In genomic region chr10:93105358-93105757, GRCm38 (mm10) we compare ENCODE assay signal across 25 mouse cellular contexts. TPM values are rescaled to one million over a fixed set of nuclear protein-coding genes. Genes with fewer than 3 reads are reported as not detected.
A peak's percentile ranks its signal among the peaks of the same experiment; 100 is the strongest.
DNase-seq lines count a peak whose midpoint lies in the region; ATAC-seq lines count a peak whose summit lies in the region.
"Had no signal": no experiment of that assay in that cellular context is flagged by ENCODE, and none has a peak within 500 bp of the region (broad histone marks: within the 10 kb centered on the region; RNA-seq: fewer than 3 reads in every experiment).

No protein-coding gene starts in this region.

- intact Hi-C loops in heart, postnatal 14 days (cut with DNase I), result no loop called here

- no peaks in the 10 kb centered on the region for H3K9me3 ChIP-seq in midbrain, embryonic 11.5 days (ENCODE audit: control insufficient read depth, low read length)
- H3K9me3 ChIP-seq in midbrain, embryonic 10.5 days (replicated peaks), result no peaks in the 10 kb centered on the region
- H3K9me3 ChIP-seq: embryonic facial prominence, embryonic 13.5 days; embryonic facial prominence, embryonic 15.5 days; forebrain, embryonic 10.5 days; forebrain, embryonic 12.5 days had no signal

- no peaks in the 10 kb centered on the region for H3K36me3 ChIP-seq in midbrain, embryonic 11.5 days (ENCODE audit: control insufficient read depth, insufficient read depth, low read length)
- no peaks in the 10 kb centered on the region for H3K36me3 ChIP-seq in midbrain, embryonic 10.5 days
- H3K36me3 ChIP-seq: embryonic facial prominence, embryonic 13.5 days; embryonic facial prominence, embryonic 15.5 days; forebrain, embryonic 10.5 days; forebrain, embryonic 12.5 days had no signal

- H3K27me3 ChIP-seq in midbrain, embryonic 11.5 days (ENCODE audit: control insufficient read depth, insufficient read depth, low read length), result no peaks in the 10 kb centered on the region
- H3K27me3 ChIP-seq in midbrain, embryonic 10.5 days (ENCODE audit: low read depth, poor library complexity, severe bottlenecking), result no peaks in the 10 kb centered on the region
- H3K27me3 ChIP-seq: embryonic facial prominence, embryonic 13.5 days; embryonic facial prominence, embryonic 15.5 days; forebrain, embryonic 12.5 days had no signal

- DNase-seq in heart, adult 11 months, result peak; percentile 30
- no peak for DNase-seq in heart, postnatal 14 days
- peak; percentile 59 for DNase-seq in midbrain, embryonic 11.5 days (ENCODE audit: low spot score, missing footprints)
- DNase-seq in midbrain, embryonic 10.5 days (ENCODE audit: low spot score), result no peak
- DNase-seq in spleen, adult 12 weeks (ENCODE audit: low spot score), result no peak
- DNase-seq: adrenal gland, adult 8-10 months; adrenal gland, postnatal 14 days; adrenal gland, postnatal 36 days; B cell, adult 2 months; cerebellum, adult 11-12 months; cerebellum, adult 2 months; cerebellum, adult 9-10 months; cerebellum, postnatal 14 days; cerebellum, postnatal 36 days; embryo, embryonic 11 days had no signal

- no peak for ATAC-seq in midbrain, embryonic 11.5 days (ENCODE audit: low FRiP score)
- ATAC-seq: activated CD4-positive, CD25-positive, alpha-beta regulatory T cell, adult 4 months; CD4-positive, CD25-positive, alpha-beta regulatory T cell, adult 4 months; forebrain, embryonic 14.5 days; forebrain, embryonic 16.5 days had no signal

- H3K4me1 ChIP-seq in midbrain, embryonic 11.5 days (ENCODE audit: control insufficient read depth, insufficient read depth, low read length), result no peaks in the 10 kb centered on the region
- H3K4me1 ChIP-seq in midbrain, embryonic 10.5 days, result no peaks in the 10 kb centered on the region
- H3K4me1 ChIP-seq: forebrain, embryonic 10.5 days; forebrain, embryonic 12.5 days had no signal

- WGBS in midbrain, embryonic 11.5 days, result 80% methylated on average over 7 of the region's 7 CpGs
- 83% methylated on average over 7 of the region's 7 CpGs for WGBS in midbrain, embryonic 10.5 days

- H3K4me3 ChIP-seq in midbrain, embryonic 11.5 days (ENCODE audit: low read depth, low read length), result no peak overlapping the region
- no peak overlapping the region for H3K4me3 ChIP-seq in midbrain, embryonic 10.5 days
- H3K4me3 ChIP-seq: embryonic facial prominence, embryonic 13.5 days; embryonic facial prominence, embryonic 15.5 days; erythroblast, embryonic 14.5 days; forebrain, embryonic 10.5 days; forebrain, embryonic 12.5 days had no signal

- H3K4me2 ChIP-seq in midbrain, embryonic 11.5 days, result no peak overlapping the region
- H3K4me2 ChIP-seq: embryonic facial prominence, embryonic 13.5 days; embryonic facial prominence, embryonic 15.5 days; forebrain, embryonic 12.5 days had no signal

- no peak overlapping the region for H3K9ac ChIP-seq in midbrain, embryonic 11.5 days (ENCODE audit: low read length)
- H3K9ac ChIP-seq: embryonic facial prominence, embryonic 13.5 days; embryonic facial prominence, embryonic 15.5 days; forebrain, embryonic 12.5 days had no signal

- H3K27ac ChIP-seq in midbrain, embryonic 11.5 days (ENCODE audit: low read depth, low read length), result no peak overlapping the region
- H3K27ac ChIP-seq in midbrain, embryonic 10.5 days (replicated peaks), result no peak overlapping the region
- H3K27ac ChIP-seq: embryonic facial prominence, embryonic 13.5 days; embryonic facial prominence, embryonic 15.5 days; forebrain, embryonic 10.5 days; forebrain, embryonic 12.5 days had no signal

RNA-seq across cellular contexts. Expression of gene Cfap54, which starts 23.9 kb away (rescaled TPM):
- 1 to 10 TPM in 1 of 2 experiments, under 1 TPM in 1; 1.00 to 1.8 TPM for total RNA-seq in heart, postnatal 14 days (2021)
- 0.80 and 0.89 TPM in 2 replicates for polyA plus RNA-seq in midbrain, embryonic 11.5 days (2014; fragmentation: Nextera tagmentation; extraction: Ambion mirVana)
- 1.2 and 1.5 TPM in 2 replicates for polyA plus RNA-seq in midbrain, embryonic 10.5 days (2016; fragmentation: Nextera tagmentation; extraction: Ambion mirVana)
- polyA plus RNA-seq: embryonic facial prominence, embryonic 11.5 days had no signal

RNA-seq across cellular contexts. Expression of gene Cdk17, which starts 55.3 kb away (rescaled TPM):
- 10 to 100 TPM; 28.0 to 28.3 TPM for total RNA-seq in heart, postnatal 14 days (2021)
- 36.8 and 40.3 TPM in 2 replicates for polyA plus RNA-seq in midbrain, embryonic 11.5 days (2014; fragmentation: Nextera tagmentation; extraction: Ambion mirVana)
- polyA plus RNA-seq in midbrain, embryonic 10.5 days (2016; fragmentation: Nextera tagmentation; extraction: Ambion mirVana), result 20.1 and 24.3 TPM in 2 replicates

Comparison
In these comparisons a context has a peak if more than half of its experiments do, and no peak if none do; other contexts are left out.
1. DNase-seq: peak in heart, adult 11 months (single experiment) and midbrain, embryonic 11.5 days (single experiment); none in heart, postnatal 14 days (0 of 2), midbrain, embryonic 10.5 days (single experiment) and spleen, adult 12 weeks (single experiment).